ENCODE assay signal across 25 mouse cellular contexts in genomic region chr11:78370389-78370788, GRCm38 (mm10). TPM values are rescaled to one million over a fixed set of nuclear protein-coding genes. Genes with fewer than 3 reads are reported as not detected.
DNase-seq lines count a peak whose midpoint lies in the region; ATAC-seq and TF ChIP-seq lines count a peak whose summit lies in the region.
"Had no signal": no experiment of that assay in that cellular context is flagged by ENCODE, and none has a peak within 500 bp of the region (broad histone marks: within the 10 kb centered on the region; RNA-seq: fewer than 3 reads in every experiment).

No protein-coding gene starts in this region.

- peaks cover 3 to 11% of the 10 kb centered on the region in 2 experiments for H3K4me1 ChIP-seq in ES-E14 (ENCODE audit: control insufficient read depth in 2 of 2, insufficient read depth in 2 of 2, low read length in 2 of 2, poor library complexity in 1 of 2)
- H3K4me1 ChIP-seq in lung, embryonic 14.5 days (ENCODE audit: insufficient read depth) = no peaks in the 10 kb centered on the region
- peaks cover 6% of the 10 kb centered on the region for H3K4me1 ChIP-seq in hindbrain, embryonic 12.5 days
- H3K4me1 ChIP-seq: heart, embryonic 13.5 days; limb, embryonic 15.5 days had no signal

- H3K9ac ChIP-seq in ES-E14 (ENCODE audit: insufficient read depth, low read depth, low read length, poor library complexity, severe bottlenecking) = no peak overlapping the region
- no peak overlapping the region for H3K9ac ChIP-seq in lung, embryonic 14.5 days
- no peak overlapping the region for H3K9ac ChIP-seq in hindbrain, embryonic 12.5 days
- H3K9ac ChIP-seq: embryonic facial prominence, embryonic 13.5 days; forebrain, embryonic 12.5 days; heart, embryonic 13.5 days; limb, embryonic 15.5 days; liver, postnatal 0 days; stomach, embryonic 15.5 days had no signal

- peak; percentile 57 for DNase-seq in kidney, postnatal 10 days
- DNase-seq in kidney, adult 18-20 months = no peak
- no peak for DNase-seq in ES-E14 (ENCODE audit: low read depth, low spot score)
- DNase-seq in lung, embryonic 14.5 days = peak; percentile 56
- DNase-seq in heart, postnatal 10 days = no peak
- DNase-seq: cerebellum, adult 11 months; liver, postnatal 0 days; retina, postnatal 1 day; thymus, postnatal 36 days had no signal

- WGBS in lung, embryonic 14.5 days = 53% methylated on average over 1 of the region's 1 CpGs
- WGBS in hindbrain, embryonic 12.5 days = 57% methylated on average over 1 of the region's 1 CpGs

- ATAC-seq in lung, embryonic 14.5 days (ENCODE audit: insufficient read depth) = no peak
- no peak for ATAC-seq in hindbrain, embryonic 12.5 days (ENCODE audit: low FRiP score)
- ATAC-seq: liver, postnatal 0 days had no signal

- no peak overlapping the region for H3ac ChIP-seq in myocyte (ENCODE audit: control insufficient read depth, insufficient read length)

- H3K27me3 ChIP-seq in lung, embryonic 14.5 days (ENCODE audit: insufficient read depth, low read length) = no peaks in the 10 kb centered on the region
- no peaks in the 10 kb centered on the region for H3K27me3 ChIP-seq in myocyte (ENCODE audit: control insufficient read depth, insufficient read depth, insufficient read length)
- H3K27me3 ChIP-seq in hindbrain, embryonic 12.5 days = no peaks in the 10 kb centered on the region
- H3K27me3 ChIP-seq: embryonic facial prominence, embryonic 13.5 days; forebrain, embryonic 12.5 days; heart, embryonic 13.5 days; limb, embryonic 15.5 days; stomach, embryonic 15.5 days had no signal

- no peaks in the 10 kb centered on the region for H3K79me2 ChIP-seq in myocyte (ENCODE audit: control insufficient read depth, insufficient read depth)

- in situ Hi-C loops in ES-E14 (cut with MboI; ENCODE audit: low sequenced_read_pairs in 2 of 2, unreplicated experiment in 2 of 2) = no loop called here

- no peak for TF ChIP-seq POLR2A in myocyte (IDR thresholded peaks at IDR 0.05; ENCODE audit: insufficient read length, low read depth)

- TF ChIP-seq CTCF in lung, embryonic 14.5 days (IDR thresholded peaks at IDR 0.05; ENCODE audit: low read depth) = no peak

- H3K4me3 ChIP-seq in ES-E14 (ENCODE audit: insufficient read depth in 1 of 2, low read depth in 1 of 2, low read length in 2 of 2, poor library complexity in 1 of 2, severe bottlenecking in 1 of 2) (no peak overlapping the region), myocyte (no peak overlapping the region)
- no peak overlapping the region for H3K4me3 ChIP-seq in lung, embryonic 14.5 days (ENCODE audit: low read depth, low read length)
- H3K4me3 ChIP-seq in hindbrain, embryonic 12.5 days = no peak overlapping the region
- H3K4me3 ChIP-seq: embryonic facial prominence, embryonic 13.5 days; forebrain, embryonic 12.5 days; heart, embryonic 13.5 days; limb, embryonic 15.5 days; stomach, embryonic 15.5 days had no signal

- H3K36me3 ChIP-seq in ES-E14 (ENCODE audit: control insufficient read depth, insufficient read depth, low read length, poor library complexity, severe bottlenecking) = no peaks in the 10 kb centered on the region
- no peaks in the 10 kb centered on the region for H3K36me3 ChIP-seq in lung, embryonic 14.5 days (ENCODE audit: insufficient read depth)
- H3K36me3 ChIP-seq in myocyte (ENCODE audit: control insufficient read depth, insufficient read depth) = no peaks in the 10 kb centered on the region
- no peaks in the 10 kb centered on the region for H3K36me3 ChIP-seq in hindbrain, embryonic 12.5 days
- H3K36me3 ChIP-seq: embryonic facial prominence, embryonic 13.5 days; forebrain, embryonic 12.5 days; heart, embryonic 13.5 days; limb, embryonic 15.5 days; stomach, embryonic 15.5 days had no signal

- H3K27ac ChIP-seq in ES-E14 (ENCODE audit: insufficient read depth, low read depth, low read length, poor library complexity, severe bottlenecking) = no peak overlapping the region
- no peak overlapping the region for H3K27ac ChIP-seq in lung, embryonic 14.5 days (ENCODE audit: low read depth)
- H3K27ac ChIP-seq in hindbrain, embryonic 12.5 days = no peak overlapping the region
- H3K27ac ChIP-seq: embryonic facial prominence, embryonic 13.5 days; forebrain, embryonic 12.5 days; heart, embryonic 13.5 days; limb, embryonic 15.5 days; stomach, embryonic 15.5 days had no signal

- intact Hi-C loops in heart, postnatal 10 days (cut with DNase I) = no loop called here

- no peaks in the 10 kb centered on the region for H3K9me3 ChIP-seq in ES-E14 (ENCODE audit: control insufficient read depth, insufficient read depth, low read depth, low read length)
- no peaks in the 10 kb centered on the region for H3K9me3 ChIP-seq in lung, embryonic 14.5 days (ENCODE audit: low read depth, low read length)
- H3K9me3 ChIP-seq in hindbrain, embryonic 12.5 days (replicated peaks) = no peaks in the 10 kb centered on the region
- H3K9me3 ChIP-seq: embryonic facial prominence, embryonic 13.5 days; forebrain, embryonic 12.5 days; heart, embryonic 13.5 days; limb, embryonic 15.5 days; stomach, embryonic 15.5 days had no signal

- H3K4me2 ChIP-seq in lung, embryonic 14.5 days = no peak overlapping the region
- peak overlapping the region; percentile 28 for H3K4me2 ChIP-seq in myocyte (ENCODE audit: low read depth)
- H3K4me2 ChIP-seq in hindbrain, embryonic 12.5 days (replicated peaks) = no peak overlapping the region
- H3K4me2 ChIP-seq: embryonic facial prominence, embryonic 13.5 days; forebrain, embryonic 12.5 days; heart, embryonic 13.5 days; limb, embryonic 15.5 days; midbrain, embryonic 11.5 days; stomach, embryonic 15.5 days had no signal

TF ChIP-seq in ES-E14, 5 proteins besides CTCF, POLR2A, EP300 and RAD21:
- TF ChIP-seq CHD2 (IDR thresholded peaks at IDR 0.05; ENCODE audit: low read depth, low read length) = no peak
- TF ChIP-seq HCFC1 (IDR thresholded peaks at IDR 0.05; ENCODE audit: borderline replicate concordance, insufficient read depth, low read length) = no peak
- no peak for TF ChIP-seq ZC3H11A (IDR thresholded peaks at IDR 0.05; ENCODE audit: borderline replicate concordance, low read depth, low read length)
- TF ChIP-seq ZNF384 (IDR thresholded peaks at IDR 0.05; ENCODE audit: low read depth, low read length) = no peak
- peak; percentile 82 for TF ChIP-seq MAFK (IDR thresholded peaks at IDR 0.05; ENCODE audit: insufficient read depth, low read depth, low read length)

TF ChIP-seq in myocyte, 11 proteins besides CTCF, POLR2A, EP300 and RAD21:
- TF ChIP-seq MYOD1 (IDR thresholded peaks at IDR 0.05; ENCODE audit: control insufficient read depth in 1 of 3, insufficient read length in 2 of 3, low read depth in 2 of 3) (peak in 2 of 3 experiments; percentile 16 to 73), MYOG (IDR thresholded peaks at IDR 0.05; ENCODE audit: control insufficient read depth in 1 of 3, insufficient read depth in 1 of 3, insufficient read length in 2 of 3, low read depth in 2 of 3) (peak in 1 of 3 experiments; percentile 48), REST (IDR thresholded peaks at IDR 0.05; ENCODE audit: insufficient read depth, insufficient read length) (no peak)

RNA-seq across cellular contexts. Expression of gene Foxn1, which starts 16.0 kb away (rescaled TPM):
- not detected in 2 replicates for total RNA-seq in ES-E14 (2012; rRNA removed)
- not detected in 2 replicates for polyA plus RNA-seq in lung, embryonic 14.5 days (2014; fragmentation: Nextera tagmentation; extraction: Ambion mirVana)
- polyA plus RNA-seq in myocyte (2012; fragmentation: generic; extraction: Trizol) = 0.01 TPM
- not detected for total RNA-seq in heart, postnatal 10 days (2021)
- polyA plus RNA-seq in hindbrain, embryonic 12.5 days (2016; fragmentation: Nextera tagmentation; extraction: Ambion mirVana) = not detected in 2 replicates
- total RNA-seq: CH12.LX; common myeloid progenitor, adult 5-6 weeks; hematopoietic stem cell, adult 5-6 weeks; layer of hippocampus, postnatal 14 days; left cerebral cortex, postnatal 14 days; neutrophil, adult 5-6 weeks had no signal
- polyA plus RNA-seq: forebrain, embryonic 12.5 days; gonadal fat pad, adult 2 months; intestine, embryonic 14.5 days; liver, postnatal 0 days; midbrain, embryonic 11.5 days had no signal

RNA-seq across cellular contexts. Expression of gene Unc119, which starts 27.1 kb away (rescaled TPM):
- 22.2 and 24.5 TPM in 2 replicates for total RNA-seq in ES-E14 (2012; rRNA removed)
- polyA plus RNA-seq in lung, embryonic 14.5 days (2014; fragmentation: Nextera tagmentation; extraction: Ambion mirVana) = 36.8 and 43.1 TPM in 2 replicates
- 24.8 TPM for polyA plus RNA-seq in myocyte (2012; fragmentation: generic; extraction: Trizol)
- 10 to 100 TPM in 1 of 2 experiments, 1 to 10 TPM in 1; 9.0 to 10.1 TPM for total RNA-seq in heart, postnatal 10 days (2021)
- 86.0 and 92.7 TPM in 2 replicates for polyA plus RNA-seq in hindbrain, embryonic 12.5 days (2016; fragmentation: Nextera tagmentation; extraction: Ambion mirVana)

RNA-seq across cellular contexts. Expression of gene Pigs, which starts 42.2 kb away (rescaled TPM):
- total RNA-seq in ES-E14 (2012; rRNA removed) = 45.7 and 78.9 TPM in 2 replicates
- polyA plus RNA-seq in lung, embryonic 14.5 days (2014; fragmentation: Nextera tagmentation; extraction: Ambion mirVana) = 69.9 and 76.0 TPM in 2 replicates
- polyA plus RNA-seq in myocyte (2012; fragmentation: generic; extraction: Trizol) = 50.2 TPM
- total RNA-seq in heart, postnatal 10 days (2021) = 10 to 100 TPM; 26.4 to 26.8 TPM
- polyA plus RNA-seq in hindbrain, embryonic 12.5 days (2016; fragmentation: Nextera tagmentation; extraction: Ambion mirVana) = 76.9 and 77.1 TPM in 2 replicates

RNA-seq across cellular contexts. Expression of gene Aldoc, which starts 47.6 kb away (rescaled TPM):
- total RNA-seq in ES-E14 (2012; rRNA removed) = 5.0 and 9.8 TPM in 2 replicates
- 4.4 and 5.0 TPM in 2 replicates for polyA plus RNA-seq in lung, embryonic 14.5 days (2014; fragmentation: Nextera tagmentation; extraction: Ambion mirVana)
- polyA plus RNA-seq in myocyte (2012; fragmentation: generic; extraction: Trizol) = 1.7 TPM
- total RNA-seq in heart, postnatal 10 days (2021) = 1 to 10 TPM in 1 of 2 experiments, under 1 TPM in 1; 0.81 to 1.1 TPM
- polyA plus RNA-seq in hindbrain, embryonic 12.5 days (2016; fragmentation: Nextera tagmentation; extraction: Ambion mirVana) = 16.8 and 20.1 TPM in 2 replicates

RNA-seq across cellular contexts. Expression of gene Slc13a2, which starts 51.6 kb away (rescaled TPM):
- total RNA-seq in ES-E14 (2012; rRNA removed) = 0.13 TPM in 1 of 2 replicates, not detected in the other
- polyA plus RNA-seq in lung, embryonic 14.5 days (2014; fragmentation: Nextera tagmentation; extraction: Ambion mirVana) = not detected in 2 replicates
- 0.01 TPM for polyA plus RNA-seq in myocyte (2012; fragmentation: generic; extraction: Trizol)
- not detected for total RNA-seq in heart, postnatal 10 days (2021)
- polyA plus RNA-seq in hindbrain, embryonic 12.5 days (2016; fragmentation: Nextera tagmentation; extraction: Ambion mirVana) = not detected in 2 replicates
- total RNA-seq: CH12.LX; common myeloid progenitor, adult 5-6 weeks; hematopoietic stem cell, adult 5-6 weeks; layer of hippocampus, postnatal 14 days; left cerebral cortex, postnatal 14 days had no signal
- polyA plus RNA-seq: embryonic facial prominence, embryonic 13.5 days; forebrain, embryonic 12.5 days; heart, embryonic 13.5 days; midbrain, embryonic 11.5 days had no signal

Comparison
In these comparisons a context has a peak if more than half of its experiments do, and no peak if none do; other contexts are left out.
1. DNase-seq: peak in kidney, postnatal 10 days (single experiment) and lung, embryonic 14.5 days (single experiment); none in kidney, adult 18-20 months (single experiment), ES-E14 (single experiment) and heart, postnatal 10 days (0 of 2).